Mouse (Mus musculus) megakaryocyte, embryonic 14.5 days (primary cell): ENCODE measurements around the gene 1700012B07Rik.

ENCODE experiments used
- FLI1 ChIP-seq: IDR thresholded peaks from 2 replicates; pipeline ENCODE4 v1.6.1; 2012; ENCODE audit warnings: low read length, inconsistent platforms, mixed read lengths
- GATA1 ChIP-seq: IDR thresholded peaks from 3 replicates; pipeline ENCODE4 v1.6.1; 2012; ENCODE audit warnings: mixed read lengths, low read length, inconsistent platforms, borderline replicate concordance

GRCm38 (mm10) chr11:109791965-109792364, 35.9 kb downstream of the 1700012B07Rik start:
- TF ChIP-seq GATA1 (no peak), FLI1 (no peak)
